Mouse (Mus musculus): Measurements from ENCODE around the gene Mybl2.

Gene Mybl2

DNA sequence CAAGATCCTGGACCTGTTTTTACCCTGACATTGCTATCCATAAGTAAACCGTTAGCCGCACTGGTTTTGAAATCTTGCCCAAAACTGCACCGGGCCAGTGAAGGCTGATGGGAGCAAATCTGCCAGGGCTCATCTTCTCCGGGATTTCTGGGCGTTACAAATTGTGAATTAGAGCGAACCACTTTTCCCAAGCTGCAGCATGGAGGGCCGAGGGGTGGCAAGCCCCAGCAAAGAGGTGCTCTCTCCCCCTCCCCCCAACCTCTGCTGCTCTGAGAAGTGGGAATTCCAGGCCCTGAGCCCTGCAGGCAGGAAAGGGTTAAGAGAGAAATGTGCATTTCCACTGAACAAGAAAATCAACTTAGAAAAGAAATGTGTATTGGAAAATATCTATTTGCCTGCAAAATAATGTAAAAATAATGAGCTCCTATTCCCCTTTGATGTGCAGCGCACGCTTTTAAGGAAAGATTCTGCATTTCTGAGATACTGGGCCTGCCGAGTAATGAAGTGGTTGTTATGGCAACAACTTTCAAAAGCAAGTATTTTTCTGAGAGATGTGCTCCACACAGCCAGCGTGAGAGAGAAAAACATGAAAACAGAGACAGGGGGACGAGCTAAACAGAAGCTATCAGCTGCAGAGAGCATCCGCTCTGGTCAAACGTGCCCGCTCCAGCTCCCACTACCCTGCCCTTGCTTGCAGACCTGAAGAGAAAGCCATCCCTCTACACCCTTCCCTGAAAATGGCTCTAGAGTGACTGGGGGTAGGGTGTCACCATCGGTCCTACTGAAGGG, 57.1 kb downstream of the Mybl2 start:
- no peak for DNase-seq (ENCODE audit: low read depth)

DNA sequence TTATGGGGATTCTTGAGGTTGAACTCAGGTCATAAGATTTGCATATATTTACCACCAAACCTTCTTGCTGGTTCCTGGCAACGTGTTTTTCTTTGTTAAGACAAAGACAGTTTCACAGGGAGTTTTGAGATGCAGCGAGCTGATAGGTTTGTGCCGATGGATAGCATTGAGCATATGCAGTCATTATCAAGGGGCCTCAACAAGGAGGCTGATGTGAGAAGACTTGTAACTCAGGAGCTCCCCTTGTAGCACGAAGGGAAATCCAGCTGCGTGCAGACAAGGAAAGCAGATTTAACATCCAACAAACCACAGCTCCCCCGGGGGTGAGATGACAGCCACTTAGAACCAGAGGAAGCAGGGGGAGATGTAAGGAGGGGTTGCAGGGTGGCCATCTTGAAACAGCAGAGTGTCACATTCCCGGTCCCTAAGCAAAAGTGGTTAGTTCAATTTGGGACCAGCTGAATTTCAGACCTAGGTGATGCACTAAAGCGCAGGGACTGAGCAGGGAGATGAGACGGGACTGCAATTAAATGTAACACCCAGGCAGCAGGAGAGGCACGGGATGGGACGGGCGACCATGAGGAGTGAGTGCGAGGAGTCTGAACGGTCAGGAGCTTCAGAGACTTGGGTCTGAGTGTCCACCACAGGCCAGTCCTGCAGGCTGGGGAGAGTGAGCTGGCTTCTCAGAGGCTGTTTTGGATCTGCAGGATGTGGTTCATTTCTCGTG, 66.3 kb downstream of the Mybl2 start:
- no peak for DNase-seq (ENCODE audit: low read depth)

DNA sequence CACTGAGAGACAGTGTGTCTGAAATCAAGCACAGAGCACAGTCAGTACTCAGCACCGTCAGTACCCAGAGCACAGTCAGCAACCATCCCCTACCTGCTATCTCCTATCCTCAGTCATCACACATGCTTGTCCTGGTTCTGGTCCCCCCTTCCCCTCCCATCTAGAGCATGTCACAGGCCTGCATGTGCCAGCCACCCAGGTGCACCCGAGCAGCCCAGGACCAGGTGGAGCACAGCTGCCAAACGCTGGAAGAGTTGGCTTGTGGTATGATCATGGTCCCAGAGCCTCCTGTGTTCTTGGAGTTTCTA, 66.8 kb downstream of the Mybl2 start:
- no peak for DNase-seq (ENCODE audit: low read depth)

- DNase-seq (ENCODE audit: low read depth), result peak; percentile 11
These were observed 67.8 kb downstream of the Mybl2 start for GRCm38 (mm10) chr2:163122319-163122718.

DNA sequence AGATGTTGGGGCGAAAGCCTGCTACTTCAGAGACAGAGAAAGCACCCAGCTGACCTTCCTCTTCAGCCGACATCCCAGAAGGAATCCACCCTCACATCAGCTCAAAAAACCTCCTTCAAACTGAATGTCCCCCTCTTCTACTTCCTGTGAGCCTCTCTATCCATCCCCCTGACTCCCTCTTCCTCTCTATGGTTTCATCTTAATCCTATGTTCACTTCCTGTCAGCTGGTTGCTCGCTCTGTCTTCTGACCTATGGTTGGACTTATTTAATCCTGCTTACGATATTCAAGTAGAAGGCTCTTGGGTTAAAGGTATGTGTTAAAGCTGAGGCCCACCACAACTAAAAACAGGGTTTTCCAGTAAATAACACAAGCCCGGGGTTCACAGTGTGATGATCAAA, 69.0 kb downstream of the Mybl2 start:
- no peak for DNase-seq (ENCODE audit: low read depth)

DNA sequence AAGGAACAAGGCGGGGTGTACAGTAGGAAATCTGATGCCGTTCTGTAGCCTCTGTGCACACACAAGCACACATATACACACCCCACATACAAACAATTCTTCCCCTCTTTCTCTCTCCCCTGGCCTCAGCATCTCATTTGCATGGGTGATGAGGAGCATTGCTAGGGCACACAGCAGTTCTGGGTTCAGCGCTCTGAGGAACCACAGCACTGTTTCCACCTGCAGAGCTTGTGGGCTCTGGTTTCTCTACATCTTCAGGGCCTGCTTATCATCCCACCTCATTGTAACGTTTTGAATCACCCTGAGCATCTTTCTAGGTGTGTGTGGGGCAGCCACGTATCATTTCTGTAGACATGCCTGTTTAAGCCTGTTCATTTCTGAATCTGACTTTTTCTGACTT, 76.3 kb downstream of the Mybl2 start:
- DNase-seq (ENCODE audit: low read depth), result no peak

- no peak for DNase-seq (ENCODE audit: low read depth)
These were observed 77.8 kb downstream of the Mybl2 start for GRCm38 (mm10) chr2:163132314-163132713.

Data from NIH3T3 (cell line).